Mouse (Mus musculus) CH12.LX (cell line): ENCODE measurements around the gene A26c2. TPM values are rescaled to one million over a fixed set of nuclear protein-coding genes. Genes with fewer than 3 reads are reported as not detected.

Source experiments
- DNase-seq: peaks from one replicate; pipeline ENCODE4 v3.0.0-alpha.2; 2013; ENCODE audit errors: extremely low read depth
- H3K27ac ChIP-seq: 2 replicates; pipeline ENCODE4 v1.5.1; 2012; ENCODE audit warnings: low read depth, mild to moderate bottlenecking, control low read depth, moderate library complexity; ENCODE audit not compliant: insufficient read depth
- H3K27me3 ChIP-seq: replicated peaks from 2 replicates; pipeline ENCODE3; 2012; ENCODE audit warnings: inconsistent platforms
- H3K36me3 ChIP-seq, 2 experiments: replicated peaks in 1 of 2; 2 replicates each; pipeline versions ENCODE3 to v1.6.1; 2012; ENCODE audit warnings: inconsistent platforms in 1 of 2, low read length in 1 of 2, mild to moderate bottlenecking in 1 of 2, mixed read lengths in 1 of 2, moderate library complexity in 1 of 2; ENCODE audit not compliant: control insufficient read depth in 1 of 2, insufficient read depth in 1 of 2
- H3K4me1 ChIP-seq, 2 experiments: 2 replicates each; pipeline ENCODE4 v1.6.1; 2012; ENCODE audit warnings: inconsistent platforms in 1 of 2, moderate library complexity in 1 of 2; ENCODE audit not compliant: insufficient read depth in 2 of 2, control insufficient read depth in 1 of 2
- H3K4me2 ChIP-seq: 2 replicates; pipeline ENCODE4 v1.6.1; 2012; ENCODE audit warnings: low read depth, mild to moderate bottlenecking, control low read depth; ENCODE audit not compliant: poor library complexity, insufficient read depth, severe bottlenecking
- H3K4me3 ChIP-seq, 3 experiments: fragments of 150-350 bp in 1 of 3; sonication (generic) in 1 of 3; replicated peaks in 1 of 3; 2 replicates each; pipeline versions ENCODE3 to v1.5.1; 2011 to 2012; ENCODE audit warnings: low read depth in 2 of 3, low read length in 2 of 3, mild to moderate bottlenecking in 2 of 3, moderate library complexity in 2 of 3, control low read depth in 1 of 3, improper control_type of control experiment in 1 of 3, inconsistent platforms in 1 of 3, mixed read lengths in 1 of 3; ENCODE audit not compliant: poor library complexity in 1 of 3
- H3K79me2 ChIP-seq: replicated peaks from 2 replicates; pipeline ENCODE4 v1.6.1; 2012; ENCODE audit warnings: mild to moderate bottlenecking, moderate library complexity; ENCODE audit not compliant: control insufficient read depth, poor library complexity, insufficient read depth, severe bottlenecking; ENCODE audit errors: extremely low read depth
- H3K9ac ChIP-seq: 2 replicates; pipeline ENCODE4 v1.6.1; 2012; ENCODE audit warnings: low read depth, mild to moderate bottlenecking, control low read depth, moderate library complexity; ENCODE audit not compliant: insufficient read depth
- H3K9me3 ChIP-seq: replicated peaks from 2 replicates; pipeline ENCODE3; 2012; ENCODE audit warnings: low read length, inconsistent platforms, mixed read lengths
- BHLHE40 ChIP-seq: IDR thresholded peaks from 2 replicates; pipeline ENCODE4 v1.6.1; 2011; ENCODE audit warnings: mild to moderate bottlenecking, low read depth, low read length, improper control_type of control experiment
- CHD1 ChIP-seq: IDR thresholded peaks from 2 replicates; pipeline ENCODE4 v1.6.1; 2012; ENCODE audit warnings: low read depth, low read length, improper control_type of control experiment, inconsistent platforms
- E2F4 ChIP-seq: IDR thresholded peaks from 2 replicates; pipeline ENCODE4 v1.6.1; 2011; ENCODE audit warnings: low read depth, low read length, improper control_type of control experiment; ENCODE audit not compliant: insufficient replicate concordance
- ETS1 ChIP-seq: conservative IDR thresholded peaks from 2 replicates; pipeline ENCODE4 v1.6.1; 2012; ENCODE audit warnings: low read depth, mild to moderate bottlenecking, inconsistent platforms, low read length, improper control_type of control experiment, moderate library complexity
- KAT2A ChIP-seq: IDR thresholded peaks from 2 replicates; pipeline ENCODE4 v1.6.1; 2012; ENCODE audit warnings: low read length, improper control_type of control experiment, inconsistent platforms; ENCODE audit not compliant: insufficient replicate concordance
- MAFK ChIP-seq: IDR thresholded peaks from 2 replicates; pipeline ENCODE4 v1.6.1; 2011; ENCODE audit warnings: low read length, improper control_type of control experiment; ENCODE audit not compliant: insufficient replicate concordance
- MAX ChIP-seq: IDR thresholded peaks from 2 replicates; pipeline ENCODE4 v1.6.1; 2011; ENCODE audit warnings: low read length, improper control_type of control experiment
- MAZ ChIP-seq: IDR thresholded peaks from 2 replicates; pipeline ENCODE4 v1.6.1; 2012; ENCODE audit warnings: low read depth, mild to moderate bottlenecking, inconsistent platforms, low read length, improper control_type of control experiment, moderate library complexity
- POLR2A ChIP-seq: IDR thresholded peaks from 2 replicates; pipeline ENCODE4 v1.6.1; 2011; ENCODE audit warnings: low read depth, mild to moderate bottlenecking, improper control_type of control experiment, low read length
- RCOR1 ChIP-seq: conservative IDR thresholded peaks from 2 replicates; pipeline ENCODE4 v1.6.1; 2012; ENCODE audit warnings: low read depth, mild to moderate bottlenecking, inconsistent platforms, low read length, improper control_type of control experiment
- SIN3A ChIP-seq: IDR thresholded peaks from 2 replicates; pipeline ENCODE4 v1.6.1; 2012; ENCODE audit warnings: low read length, improper control_type of control experiment, inconsistent platforms
- SMC3 ChIP-seq: IDR thresholded peaks from 2 replicates; pipeline ENCODE4 v1.6.1; 2011; ENCODE audit warnings: low read depth, low read length, improper control_type of control experiment
- TBP ChIP-seq: conservative IDR thresholded peaks from 2 replicates; pipeline ENCODE4 v1.6.1; 2011; ENCODE audit warnings: low read depth, low read length, improper control_type of control experiment
- TCF12 ChIP-seq: IDR thresholded peaks from 2 replicates; pipeline ENCODE4 v1.6.1; 2014; ENCODE audit warnings: low read depth, mild to moderate bottlenecking, inconsistent platforms, low read length, improper control_type of control experiment
- UBTF ChIP-seq: IDR thresholded peaks from 2 replicates; pipeline ENCODE4 v1.6.1; 2012; ENCODE audit warnings: low read depth, mild to moderate bottlenecking, inconsistent platforms, low read length, improper control_type of control experiment, moderate library complexity
- USF2 ChIP-seq: conservative IDR thresholded peaks from 2 replicates; pipeline ENCODE4 v1.6.1; 2011; ENCODE audit warnings: low read depth, low read length, improper control_type of control experiment
- ZC3H11A ChIP-seq: IDR thresholded peaks from 2 replicates; pipeline ENCODE4 v1.6.1; 2012; ENCODE audit warnings: low read depth, mild to moderate bottlenecking, inconsistent platforms, low read length, improper control_type of control experiment
- ZKSCAN1 ChIP-seq: IDR thresholded peaks from 2 replicates; pipeline ENCODE4 v1.6.1; 2012; ENCODE audit warnings: low read depth, inconsistent platforms, low read length, improper control_type of control experiment, borderline replicate concordance
- ZMIZ1 ChIP-seq: IDR thresholded peaks from 2 replicates; pipeline ENCODE4 v1.6.1; 2012; ENCODE audit warnings: low read depth, mild to moderate bottlenecking, inconsistent platforms, low read length, improper control_type of control experiment
- ZNF384 ChIP-seq: IDR thresholded peaks from 2 replicates; pipeline ENCODE4 v1.6.1; 2012; ENCODE audit warnings: low read depth, low read length, improper control_type of control experiment, inconsistent platforms
- dilution Hi-C: fragments of 300-500 bp; cut with MboI; formaldehyde crosslinking; loops from 2 replicates; pipeline ENCODE4 v1.14.3; 2020; ENCODE audit warnings: low sequenced_read_pairs; ENCODE audit not compliant: extremely low pct_unique_long_range_greater_than_20kb, extremely low pct_ligation_motif_present
- in situ Hi-C: fragments of 300-500 bp; cut with MboI; formaldehyde crosslinking; loops from 3 replicates; pipeline ENCODE4 v1.14.3; 2019; ENCODE audit warnings: low sequenced_read_pairs, low pct_ligation_motif_present, low pct_unique_long_range_greater_than_20kb, mixed read lengths
- polyA plus RNA-seq: library from polyadenylated mRNA; unstranded; fragments of >175 nt; gene quantifications from 2 replicates; pipeline ENCODE4 v1.2.1, GENCODE M21; 2012; ENCODE audit warnings: low read depth; ENCODE audit not compliant: insufficient read length
- total RNA-seq, 2 experiments: library from RNA; depleted of rRNA; stranded (reverse); fragments of 300-350 nt in 1 of 2; fragments of >200 nt in 1 of 2; gene quantifications; 2 replicates each; pipeline ENCODE4 v1.2.3; 2012 to 2014

A26c2 gene
- total RNA-seq (2012; rRNA removed) (not detected in 2 replicates), total RNA-seq (2014; rRNA removed) (not detected in 2 replicates), polyA plus RNA-seq (not detected in 2 replicates)

GRCm38 (mm10) chr7:62823573-62823972 is at the start of gene A26c2:
TSS of gene A26c2 (minus strand) at chr7:62823673.
- in situ Hi-C loops, result no loop called here
- Histone ChIP-seq H3K4me1 (no peaks in the 10 kb centered on the region), H3K9ac (no peak within 1 kb of the TSS), H3K27me3 (no peaks in the 10 kb centered on the region), H3K79me2 (no peaks in the 10 kb centered on the region), H3K27ac (no peak within 1 kb of the TSS), H3K4me3 (no peak within 1 kb of the TSS), H3K9me3 (peaks cover 16% of the 10 kb centered on the region), H3K4me2 (no peak within 1 kb of the TSS), H3K36me3 (no peaks in the 10 kb centered on the region)
- no peak for DNase-seq
- dilution Hi-C loops, result no loop called here
- TF ChIP-seq KAT2A (no peak), TBP (no peak), SMC3 (no peak), ZKSCAN1 (no peak), SIN3A (no peak), ZC3H11A (no peak), ZMIZ1 (no peak), TCF12 (no peak)

GRCm38 (mm10) chr7:62851471-62851870 is 28.0 kb upstream of the A26c2 start:
- Histone ChIP-seq H3K9ac (no peak overlapping the region), H3K27me3 (no peaks in the 10 kb centered on the region), H3K9me3 (peaks cover 12% of the 10 kb centered on the region), H3K4me2 (no peak overlapping the region), H3K36me3 (no peaks in the 10 kb centered on the region)
- in situ Hi-C loops, result no loop called here
- no peak for DNase-seq
- TF ChIP-seq ZKSCAN1 (no peak), TCF12 (no peak), BHLHE40 (no peak), MAX (no peak), SMC3 (no peak), MAFK (no peak), MAZ (no peak), USF2 (no peak), RCOR1 (no peak), POLR2A (no peak), ZC3H11A (no peak), ETS1 (no peak), KAT2A (no peak), E2F4 (no peak), SIN3A (no peak), ZNF384 (no peak), CHD1 (no peak), UBTF (no peak)
- TF ChIP-seq, all 38 proteins: peak for 0
- dilution Hi-C loops, result no loop called here
- Histone ChIP-seq H3K4me3 (no peak overlapping the region), H3K79me2 (no peaks in the 10 kb centered on the region), H3K27ac (no peak overlapping the region), H3K4me1 (no peaks in the 10 kb centered on the region)
